Mouse (Mus musculus) gastrocnemius, adult 2 months (tissue): ENCODE results near the gene Cpt2. TPM values are rescaled to one million over a fixed set of nuclear protein-coding genes. Genes with fewer than 3 reads are reported as not detected.

Source experiments
- DNase-seq: peaks from one replicate; pipeline ENCODE4 v3.0.0; 2022
- H3K27ac ChIP-seq: fragments of 200-600 bp; 2 replicates; pipeline ENCODE4 v1.8.1; 2022; ENCODE audit warnings: mild to moderate bottlenecking
- H3K4me3 ChIP-seq: fragments of 200-600 bp; 2 replicates; pipeline ENCODE4 v1.8.1; 2022; ENCODE audit warnings: mild to moderate bottlenecking, moderate library complexity
- CTCF ChIP-seq: fragments of 200-600 bp; IDR thresholded peaks from 2 replicates; pipeline ENCODE4 v1.8.1; 2022; ENCODE audit warnings: antibody characterized with exemption, mild to moderate bottlenecking, moderate library complexity
- intact Hi-C: fragments of 180-260 bp; cut with DNase I; formaldehyde crosslinking; loops from one replicate; pipeline ENCODE4 v1.15.1; 2025
- total RNA-seq, 2 experiments: library from RNA; stranded (reverse); gene quantifications; 2 replicates each; pipeline ENCODE4 v1.2.3; 2021

Gene Cpt2
- total RNA-seq, 2 experiments from 2014 or later: 61.5 to 103 TPM

- Histone ChIP-seq H3K27ac (no peak overlapping the region), H3K4me3 (no peak overlapping the region)
- DNase-seq: no peak
- TF ChIP-seq CTCF: no peak
- intact Hi-C loops: no loop called here
These were observed 66.3 kb downstream of the Cpt2 start for GRCm38 (mm10) chr4:107856958-107857686.

Other genes starting within 250 kb of the Cpt2 start
- not detected for gene Dmrtb1, start 239.4 kb downstream of the Cpt2 start, total RNA-seq
- under 1 TPM; 0.31 to 0.33 TPM for gene Lrp8, start 121.3 kb downstream of the Cpt2 start, total RNA-seq
- gene Magoh, start 43.9 kb downstream of the Cpt2 start, total RNA-seq: 10 to 100 TPM; 25.6 to 30.0 TPM
- gene 0610037L13Rik, start 33.8 kb downstream of the Cpt2 start, total RNA-seq: 10 to 100 TPM; 41.9 to 50.1 TPM
- gene Slc1a7, start 44.7 kb upstream of the Cpt2 start, total RNA-seq: under 1 TPM; 0.10 to 0.17 TPM
- gene Podn, start 172.8 kb upstream of the Cpt2 start, total RNA-seq: 1 to 10 TPM; 7.2 to 8.3 TPM
- gene Scp2, start 221.4 kb upstream of the Cpt2 start, total RNA-seq: 100 to 1,000 TPM; 140 to 152 TPM
- gene Echdc2, start 241.8 kb upstream of the Cpt2 start, total RNA-seq: 1 to 10 TPM; 5.8 to 7.9 TPM